Mouse (Mus musculus): Measurements from ENCODE around the gene Papola. TPM values are rescaled to one million over a fixed set of nuclear protein-coding genes. Genes with fewer than 3 reads are reported as not detected.

The Papola gene
- 104 and 105 TPM in 2 replicates for polyA plus RNA-seq (2015; fragmentation: Nextera tagmentation; extraction: Ambion mirVana)

DNA sequence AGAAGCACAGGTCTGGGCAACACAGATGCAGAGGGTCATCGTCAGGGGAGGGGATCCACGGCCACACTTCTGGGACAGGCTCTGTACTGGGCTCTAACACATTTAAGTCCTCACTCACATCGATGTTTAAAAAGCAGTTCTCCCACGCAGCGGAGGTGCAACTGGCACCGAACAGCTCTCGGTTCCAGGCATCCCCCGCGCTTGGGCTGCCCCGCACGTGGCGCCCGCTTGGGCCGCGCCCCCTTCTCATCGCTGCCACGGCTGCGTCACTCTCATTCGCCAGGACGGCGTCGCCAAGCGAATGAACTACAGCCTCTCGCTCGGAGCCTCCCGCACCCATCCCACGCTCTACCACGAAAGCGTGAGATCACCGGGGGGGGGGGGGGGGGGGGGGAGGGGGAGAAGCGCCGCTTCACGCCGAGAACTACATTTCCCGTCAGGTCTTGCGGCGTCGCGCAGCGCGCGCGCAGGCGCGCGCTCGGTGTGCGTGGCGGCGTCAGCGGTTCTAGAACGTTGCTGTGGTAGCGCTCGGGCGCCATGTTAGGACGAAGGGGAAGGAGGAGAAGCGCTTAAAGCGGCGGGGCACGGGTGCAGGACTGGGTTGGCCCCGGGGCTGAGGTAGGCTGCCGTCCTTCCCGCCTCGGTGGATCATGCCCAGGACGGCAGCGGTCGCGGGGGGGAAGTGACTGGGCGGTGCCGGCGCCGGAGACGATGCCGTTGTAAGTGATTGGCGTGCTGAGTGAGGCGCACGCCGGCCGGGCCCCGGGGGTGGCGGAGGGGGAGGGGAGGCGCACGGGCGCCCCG is at the start of gene Papola:
TSS of gene Papola (plus strand) at position 499 of the 804 bp plus-strand sequence.
- no peaks in the 10 kb centered on the region for H3K27me3 ChIP-seq (ENCODE audit: control insufficient read depth, insufficient read depth, low read length)
- peak within 1 kb of the TSS; percentile 99 for H3K4me3 ChIP-seq (ENCODE audit: low read depth, low read length)
- peak within 1 kb of the TSS; percentile 99 for H3K27ac ChIP-seq (replicated peaks)
- no peak for TF ChIP-seq CTCF (IDR thresholded peaks at IDR 0.05; ENCODE audit: low read depth)
- H3K4me2 ChIP-seq (replicated peaks; ENCODE audit: low read depth), result peak within 1 kb of the TSS; percentile 57
- no peaks in the 10 kb centered on the region for H3K4me1 ChIP-seq (replicated peaks; ENCODE audit: control insufficient read depth, insufficient read depth)
- WGBS, result under 1% methylated on average over 69 of the region's 85 CpGs
- H3K36me3 ChIP-seq (ENCODE audit: control insufficient read depth, insufficient read depth, low read length), result no peaks in the 10 kb centered on the region
- ATAC-seq (ENCODE audit: low FRiP score, low TSS enrichment) (peak; percentile 93), DNase-seq (ENCODE audit: low spot score) (peak; percentile 93)
- no peaks in the 10 kb centered on the region for H3K9me3 ChIP-seq (ENCODE audit: control insufficient read depth, low read length)
- H3K9ac ChIP-seq (ENCODE audit: low read length), result peak within 1 kb of the TSS; percentile 96

DNA sequence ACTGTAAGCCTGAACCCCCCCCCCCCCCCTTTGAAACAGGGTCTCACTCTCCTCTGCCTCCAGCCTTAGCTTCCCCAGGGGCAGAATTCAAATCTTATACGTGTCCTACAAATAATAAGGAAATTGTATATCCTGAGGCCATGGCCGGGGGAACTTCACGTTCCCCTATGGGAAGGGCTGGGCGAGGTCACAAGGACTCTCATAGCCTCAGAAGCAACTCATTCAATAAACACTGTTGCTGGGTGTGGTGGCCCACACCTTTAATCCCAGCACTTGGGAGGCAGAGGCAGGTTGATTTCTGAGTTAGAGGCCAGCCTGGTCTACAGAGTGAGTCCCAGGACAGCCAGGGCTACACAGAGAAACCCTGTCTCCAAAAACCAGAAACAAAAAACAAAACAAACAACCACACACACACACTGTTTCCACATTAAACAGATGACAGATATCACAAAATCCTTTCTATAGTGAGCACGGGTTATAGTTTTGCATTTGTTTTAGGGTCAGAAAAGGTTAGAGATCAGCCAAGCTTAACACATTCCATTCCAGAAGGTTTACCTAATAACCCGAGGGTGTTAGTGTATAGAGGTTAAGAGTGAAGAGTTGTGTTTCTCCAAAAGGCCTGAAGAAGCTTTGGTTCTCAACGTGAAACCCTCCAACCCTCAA is 49.1 kb upstream of the Papola start:
- TF ChIP-seq CTCF (IDR thresholded peaks at IDR 0.05; ENCODE audit: low read depth), result no peak
- TF ChIP-seq EP300 (optimal IDR thresholded peaks at IDR 0.05), result no peak
- Histone ChIP-seq H3K4me3 (ENCODE audit: low read depth, low read length) (no peak overlapping the region), H3K9ac (ENCODE audit: low read length) (no peak overlapping the region), H3K27ac (replicated peaks) (no peak overlapping the region), H3K9me3 (ENCODE audit: control insufficient read depth, low read length) (no peaks in the 10 kb centered on the region), H3K27me3 (ENCODE audit: control insufficient read depth, insufficient read depth, low read length) (no peaks in the 10 kb centered on the region), H3K4me2 (replicated peaks; ENCODE audit: low read depth) (no peak overlapping the region), H3K4me1 (replicated peaks; ENCODE audit: control insufficient read depth, insufficient read depth) (no peaks in the 10 kb centered on the region), H3K36me3 (ENCODE audit: control insufficient read depth, insufficient read depth, low read length) (no peaks in the 10 kb centered on the region)
- ATAC-seq (ENCODE audit: low FRiP score, low TSS enrichment) (no peak), DNase-seq (ENCODE audit: low spot score) (no peak)
- 56% methylated on average over 7 of the region's 7 CpGs for WGBS

DNA sequence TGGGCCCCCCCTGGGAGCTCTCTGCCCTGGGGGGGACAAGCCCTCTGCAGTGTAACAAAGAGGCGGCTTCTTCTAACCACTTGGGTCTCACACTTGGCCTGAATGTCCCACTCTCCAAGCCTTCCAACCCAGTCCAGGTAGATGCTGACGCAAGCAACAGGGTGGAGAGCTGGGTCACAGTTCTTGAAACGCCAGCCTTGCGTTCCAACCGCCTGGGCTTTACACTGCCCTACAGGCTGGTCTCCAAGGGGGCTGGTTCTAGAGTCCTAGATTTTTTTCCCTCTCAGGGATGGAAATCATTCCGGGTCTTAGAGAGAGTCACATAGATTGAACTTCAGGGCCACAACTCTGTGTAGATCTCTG is 48.6 kb upstream of the Papola start:
- Histone ChIP-seq H3K27ac (replicated peaks) (no peak overlapping the region), H3K4me1 (replicated peaks; ENCODE audit: control insufficient read depth, insufficient read depth) (no peaks in the 10 kb centered on the region), H3K27me3 (ENCODE audit: control insufficient read depth, insufficient read depth, low read length) (no peaks in the 10 kb centered on the region), H3K36me3 (ENCODE audit: control insufficient read depth, insufficient read depth, low read length) (no peaks in the 10 kb centered on the region), H3K4me2 (replicated peaks; ENCODE audit: low read depth) (no peak overlapping the region), H3K4me3 (ENCODE audit: low read depth, low read length) (no peak overlapping the region), H3K9me3 (ENCODE audit: control insufficient read depth, low read length) (no peaks in the 10 kb centered on the region), H3K9ac (ENCODE audit: low read length) (no peak overlapping the region)
- TF ChIP-seq CTCF (IDR thresholded peaks at IDR 0.05; ENCODE audit: low read depth), result no peak
- no peak for TF ChIP-seq EP300 (optimal IDR thresholded peaks at IDR 0.05)
- 90% methylated on average over 6 of the region's 6 CpGs for WGBS
- ATAC-seq (ENCODE audit: low FRiP score, low TSS enrichment) (no peak), DNase-seq (ENCODE audit: low spot score) (no peak)

DNA sequence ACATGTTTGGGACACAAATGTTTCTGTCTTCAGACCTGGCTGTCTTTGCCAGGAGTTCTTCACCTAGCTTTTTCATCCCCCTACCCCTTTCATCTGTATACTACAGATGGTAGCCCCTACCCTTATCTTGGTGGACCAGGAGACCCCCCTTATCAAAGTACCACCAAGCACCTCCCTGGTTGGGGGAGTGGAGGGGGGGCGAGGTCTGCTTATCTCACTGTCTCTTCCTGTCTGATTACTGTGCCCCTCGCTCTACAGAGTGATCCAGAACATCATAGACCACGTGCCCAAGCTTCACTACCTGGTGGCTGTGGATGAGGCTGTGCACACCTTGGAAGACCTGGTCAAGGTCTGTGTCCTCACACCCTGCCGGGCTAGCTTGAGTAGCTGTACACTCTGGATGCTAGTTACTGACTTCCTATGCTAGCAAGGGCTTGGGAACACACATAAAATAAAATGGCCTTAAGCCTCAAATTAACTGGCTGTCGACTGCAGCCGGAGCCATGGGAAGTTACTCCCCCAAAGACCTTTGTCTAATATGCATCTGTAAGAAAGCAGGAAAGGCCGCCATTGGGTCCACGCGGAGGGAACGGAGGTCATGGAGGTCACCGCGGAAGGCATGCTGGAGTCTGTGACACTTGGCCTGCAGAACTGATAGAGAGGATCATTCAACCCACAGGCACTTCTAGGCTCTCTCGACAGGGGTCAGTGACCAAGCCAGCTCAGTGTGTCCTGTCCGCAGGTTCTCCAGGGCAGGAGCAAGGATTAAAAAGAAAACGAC is 46.0 kb upstream of the Papola start:
- Histone ChIP-seq H3K36me3 (ENCODE audit: control insufficient read depth, insufficient read depth, low read length) (no peaks in the 10 kb centered on the region), H3K4me1 (replicated peaks; ENCODE audit: control insufficient read depth, insufficient read depth) (no peaks in the 10 kb centered on the region), H3K9me3 (ENCODE audit: control insufficient read depth, low read length) (no peaks in the 10 kb centered on the region), H3K4me2 (replicated peaks; ENCODE audit: low read depth) (no peak overlapping the region), H3K9ac (ENCODE audit: low read length) (no peak overlapping the region), H3K27me3 (ENCODE audit: control insufficient read depth, insufficient read depth, low read length) (no peaks in the 10 kb centered on the region), H3K4me3 (ENCODE audit: low read depth, low read length) (no peak overlapping the region), H3K27ac (replicated peaks) (no peak overlapping the region)
- DNase-seq (ENCODE audit: low spot score) (no peak), ATAC-seq (ENCODE audit: low FRiP score, low TSS enrichment) (no peak)
- 77% methylated on average over 15 of the region's 15 CpGs for WGBS
- TF ChIP-seq CTCF (IDR thresholded peaks at IDR 0.05; ENCODE audit: low read depth) (no peak), EP300 (optimal IDR thresholded peaks at IDR 0.05) (no peak)

DNA sequence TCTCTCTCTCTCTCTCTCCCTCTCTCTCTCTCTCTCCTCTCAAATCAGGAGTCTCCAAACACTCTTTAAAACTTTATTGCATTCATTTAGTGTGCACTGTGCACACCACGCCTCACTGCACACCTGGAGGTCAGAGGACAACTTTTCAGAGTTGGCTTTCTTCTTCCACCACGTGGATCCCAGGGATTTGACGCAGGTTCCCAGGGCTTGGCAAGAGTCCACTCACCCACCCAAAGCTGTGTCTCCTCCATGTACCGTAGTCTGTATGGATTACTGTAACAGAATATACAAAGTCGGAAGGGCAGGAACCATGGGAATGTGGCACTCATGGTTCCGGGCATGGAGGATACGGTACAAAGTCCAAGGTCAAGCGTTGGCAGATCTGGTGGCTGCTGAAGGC is 44.8 kb upstream of the Papola start:
- Histone ChIP-seq H3K4me1 (replicated peaks; ENCODE audit: control insufficient read depth, insufficient read depth) (no peaks in the 10 kb centered on the region), H3K27ac (replicated peaks) (no peak overlapping the region), H3K9ac (ENCODE audit: low read length) (no peak overlapping the region), H3K9me3 (ENCODE audit: control insufficient read depth, low read length) (no peaks in the 10 kb centered on the region), H3K4me2 (replicated peaks; ENCODE audit: low read depth) (no peak overlapping the region), H3K36me3 (ENCODE audit: control insufficient read depth, insufficient read depth, low read length) (no peaks in the 10 kb centered on the region), H3K4me3 (ENCODE audit: low read depth, low read length) (no peak overlapping the region), H3K27me3 (ENCODE audit: control insufficient read depth, insufficient read depth, low read length) (no peaks in the 10 kb centered on the region)
- 83% methylated on average over 8 of the region's 8 CpGs for WGBS
- no peak for ATAC-seq (ENCODE audit: low FRiP score, low TSS enrichment)
- TF ChIP-seq CTCF (IDR thresholded peaks at IDR 0.05; ENCODE audit: low read depth) (no peak), EP300 (optimal IDR thresholded peaks at IDR 0.05) (no peak)
- DNase-seq (ENCODE audit: low spot score), result no peak
